Mouse (Mus musculus) lung, postnatal 36 days (tissue): ENCODE data around the gene Tmem131l.

ENCODE experiments used
- DNase-seq: peaks from one replicate; pipeline ENCODE4 v3.0.0; 2022; ENCODE audit warnings: mixed read lengths

Gene Tmem131l

GRCm38 (mm10) chr3:84041739-84042138, 1.8 kb upstream of the Tmem131l start:
- DNase-seq = no peak

- peak; percentile 69 for DNase-seq
These were observed 604 bp upstream of the Tmem131l start for GRCm38 (mm10) chr3:84040476-84041082.

GRCm38 (mm10) chr3:84038981-84039645, 862 bp downstream of the Tmem131l start:
- DNase-seq = peak; percentile 84

- DNase-seq = no peak
These were observed 1.8 kb downstream of the Tmem131l start for GRCm38 (mm10) chr3:84038126-84038525.

- DNase-seq = no peak
These were observed 2.4 kb downstream of the Tmem131l start for GRCm38 (mm10) chr3:84037536-84037935.

GRCm38 (mm10) chr3:84036866-84037265, 3.1 kb downstream of the Tmem131l start:
- peak; percentile 21 for DNase-seq

- no peak for DNase-seq
These were observed 4.1 kb downstream of the Tmem131l start for GRCm38 (mm10) chr3:84035728-84036364.

- no peak for DNase-seq
These were observed 5.7 kb downstream of the Tmem131l start for GRCm38 (mm10) chr3:84034115-84034780.

GRCm38 (mm10) chr3:84032933-84033730, 6.8 kb downstream of the Tmem131l start:
- DNase-seq = no peak

- no peak for DNase-seq
These were observed 7.6 kb downstream of the Tmem131l start for GRCm38 (mm10) chr3:84032419-84032818.

- DNase-seq = no peak
These were observed 8.8 kb downstream of the Tmem131l start for GRCm38 (mm10) chr3:84031216-84031615.

- no peak for DNase-seq
These were observed 11.0 kb downstream of the Tmem131l start for GRCm38 (mm10) chr3:84028968-84029367.

GRCm38 (mm10) chr3:84027691-84028159, 12.2 kb downstream of the Tmem131l start:
- no peak for DNase-seq

- no peak for DNase-seq
These were observed 15.4 kb downstream of the Tmem131l start for GRCm38 (mm10) chr3:84024512-84025072.

GRCm38 (mm10) chr3:84022723-84023122, 17.3 kb downstream of the Tmem131l start:
- no peak for DNase-seq

GRCm38 (mm10) chr3:84022201-84022584, 17.8 kb downstream of the Tmem131l start:
- no peak for DNase-seq

GRCm38 (mm10) chr3:84021217-84022200, 18.5 kb downstream of the Tmem131l start:
- no peak for DNase-seq

- no peak for DNase-seq
These were observed 19.4 kb downstream of the Tmem131l start for GRCm38 (mm10) chr3:84020528-84020927.

GRCm38 (mm10) chr3:84015484-84016016, 24.4 kb downstream of the Tmem131l start:
- DNase-seq = no peak

GRCm38 (mm10) chr3:84010995-84011663, 28.8 kb downstream of the Tmem131l start:
- DNase-seq = no peak
